Comparison of ENCODE assay signal across 26 mouse cellular contexts in the genomic region with DNA sequence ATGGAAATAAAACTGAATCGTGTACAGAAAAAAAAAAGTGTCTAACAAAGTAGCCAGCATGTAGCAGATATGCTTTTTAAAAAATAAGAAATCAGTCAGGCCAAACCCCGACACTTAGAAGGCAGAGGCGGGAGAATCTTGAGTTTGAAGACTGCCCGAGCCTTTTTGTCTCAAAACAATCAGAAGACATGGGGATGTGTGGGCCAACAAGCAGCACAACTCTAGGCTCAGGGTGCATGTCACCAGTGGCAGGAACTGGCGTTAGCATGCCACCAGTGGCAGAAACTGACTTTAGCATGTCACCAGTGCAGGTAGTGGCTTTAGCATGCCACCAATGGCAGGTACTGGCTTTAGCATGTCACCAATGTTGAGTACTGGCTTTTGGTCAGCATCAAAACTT. TPM values are rescaled to one million over a fixed set of nuclear protein-coding genes. Genes with fewer than 3 reads are reported as not detected.
DNase-seq lines count a peak whose midpoint lies in the region; ATAC-seq lines count a peak whose summit lies in the region.
"Had no signal": no experiment of that assay in that cellular context is flagged by ENCODE, and none has a peak within 500 bp of the region (broad histone marks: within the 10 kb centered on the region; RNA-seq: fewer than 3 reads in every experiment).

No protein-coding gene starts in this region.

- intact Hi-C loops in heart, postnatal 36 days (cut with DNase I): loop anchor here (5.0 kb wide), 3 partner anchors 198 to 338 kb away; a partner anchor contains a TSS

- H3K4me2 ChIP-seq in hindbrain, embryonic 13.5 days: no peak overlapping the region
- H3K4me2 ChIP-seq in hindbrain, embryonic 16.5 days (ENCODE audit: low read length): no peak overlapping the region

- DNase-seq in heart, adult 11 months: peak; percentile 72
- no peak for DNase-seq in heart, adult 18-20 months
- peak; percentile 67 for DNase-seq in heart, embryonic 10.5 days (ENCODE audit: low spot score)
- no peak for DNase-seq in heart, postnatal 36 days
- DNase-seq: B cell, adult 2 months; cerebellum, adult 11 months; cerebellum, adult 11-12 months; cerebellum, adult 18-20 months had no signal

- no peaks in the 10 kb centered on the region for H3K9me3 ChIP-seq in heart, embryonic 10.5 days
- H3K9me3 ChIP-seq in hindbrain, embryonic 13.5 days: no peaks in the 10 kb centered on the region
- H3K9me3 ChIP-seq in hindbrain, embryonic 16.5 days (ENCODE audit: control insufficient read depth, low read length): no peaks in the 10 kb centered on the region
- H3K9me3 ChIP-seq: G1E had no signal

- no peaks in the 10 kb centered on the region for H3K36me3 ChIP-seq in heart, embryonic 10.5 days
- no peaks in the 10 kb centered on the region for H3K36me3 ChIP-seq in hindbrain, embryonic 13.5 days
- no peaks in the 10 kb centered on the region for H3K36me3 ChIP-seq in hindbrain, embryonic 16.5 days (ENCODE audit: control insufficient read depth, insufficient read depth, low read length)
- H3K36me3 ChIP-seq: G1E had no signal

- H3K27ac ChIP-seq in heart, embryonic 10.5 days: no peak overlapping the region
- H3K27ac ChIP-seq in hindbrain, embryonic 13.5 days: peak overlapping the region; percentile 35; the same call in 1 of the 2 replicates
- no peak overlapping the region for H3K27ac ChIP-seq in hindbrain, embryonic 16.5 days (ENCODE audit: low read depth, low read length)

- no peaks in the 10 kb centered on the region for H3K27me3 ChIP-seq in heart, embryonic 10.5 days (ENCODE audit: insufficient read depth, poor library complexity, severe bottlenecking)
- no peaks in the 10 kb centered on the region for H3K27me3 ChIP-seq in hindbrain, embryonic 13.5 days
- no peaks in the 10 kb centered on the region for H3K27me3 ChIP-seq in hindbrain, embryonic 16.5 days (replicated peaks; ENCODE audit: control insufficient read depth, insufficient read depth, low read length)
- H3K27me3 ChIP-seq: CH12.LX, Patski had no signal

- no peak overlapping the region for H3K9ac ChIP-seq in hindbrain, embryonic 13.5 days
- no peak overlapping the region for H3K9ac ChIP-seq in hindbrain, embryonic 16.5 days (ENCODE audit: low read depth, low read length)

- 77% methylated on average over 5 of the region's 5 CpGs for WGBS in heart, embryonic 10.5 days
- WGBS in hindbrain, embryonic 13.5 days: 93% methylated on average over 5 of the region's 5 CpGs
- 89% methylated on average over 5 of the region's 5 CpGs for WGBS in hindbrain, embryonic 16.5 days

- no peaks in the 10 kb centered on the region for H3K4me1 ChIP-seq in heart, embryonic 10.5 days
- H3K4me1 ChIP-seq in hindbrain, embryonic 13.5 days (replicated peaks): peaks cover 18% of the 10 kb centered on the region
- H3K4me1 ChIP-seq in hindbrain, embryonic 16.5 days (ENCODE audit: control insufficient read depth, insufficient read depth, low read depth, low read length): peaks cover 8% of the 10 kb centered on the region

- H3K4me3 ChIP-seq in heart, embryonic 10.5 days: no peak overlapping the region
- H3K4me3 ChIP-seq in hindbrain, embryonic 13.5 days: no peak overlapping the region
- no peak overlapping the region for H3K4me3 ChIP-seq in hindbrain, embryonic 16.5 days (ENCODE audit: low read length)

- ATAC-seq in hindbrain, embryonic 13.5 days (ENCODE audit: low FRiP score): no peak
- ATAC-seq in hindbrain, embryonic 16.5 days: no peak
- ATAC-seq: activated CD4-positive, CD25-positive, alpha-beta regulatory T cell, adult 4 months; CD4-positive, CD25-positive, alpha-beta regulatory T cell, adult 4 months; Patski had no signal

RNA-seq across cellular contexts. Expression of a gene that starts 23.9 kb away (rescaled TPM):
- not detected for total RNA-seq in heart, adult 18-20 months (2021)
- 0.19 TPM in 1 of 2 replicates, not detected in the other for polyA plus RNA-seq in heart, embryonic 10.5 days (2016; fragmentation: Nextera tagmentation; extraction: Ambion mirVana)
- not detected for total RNA-seq in heart, postnatal 36 days (2021)
- not detected in 2 replicates for polyA plus RNA-seq in hindbrain, embryonic 13.5 days (2015; fragmentation: Nextera tagmentation; extraction: Ambion mirVana)
- 0.11 TPM in 1 of 2 replicates, not detected in the other for polyA plus RNA-seq in hindbrain, embryonic 16.5 days (2015; fragmentation: Nextera tagmentation; extraction: Ambion mirVana)
- total RNA-seq: adrenal gland, adult 18-20 months; adrenal gland, adult 2 months; adrenal gland, adult 8-10 months; adrenal gland, postnatal 10 days; adrenal gland, postnatal 14 days; adrenal gland, postnatal 25 days; adrenal gland, postnatal 36 days; adrenal gland, postnatal 4 days; ES-E14; G1E; MEL had no signal
- polyA plus RNA-seq: activated CD4-positive, CD25-positive, alpha-beta regulatory T cell, adult 4 months; adrenal gland, adult 2 months; C2C12; CD4-positive, CD25-positive, alpha-beta regulatory T cell, adult 4 months; G1E; Patski had no signal

Comparison
In these comparisons a context has a peak if more than half of its experiments do, and no peak if none do; other contexts are left out.
1. DNase-seq: peak in heart, adult 11 months (single experiment) and heart, embryonic 10.5 days (single experiment); none in heart, adult 18-20 months (0 of 2) and heart, postnatal 36 days (0 of 2).